Mouse (Mus musculus) adrenal gland, adult 8-10 months (tissue): ENCODE data around the gene Eef1g. TPM values are rescaled to one million over a fixed set of nuclear protein-coding genes. Genes with fewer than 3 reads are reported as not detected.
"Not testable (repeated sequence)": the region's sequence is repeated elsewhere in the genome, so short reads cannot be mapped to it uniquely, and the experiment has no call there.

Experiments
- DNase-seq: peaks from one replicate; pipeline ENCODE4 v3.0.0; 2022
- total RNA-seq, 4 experiments: library from RNA; stranded (reverse); gene quantifications; 2 replicates each; pipeline ENCODE4 v1.2.4; 2022

Eef1g gene
- total RNA-seq, 4 experiments from 2014 or later = 306 to 355 (median 328) TPM

DNA sequence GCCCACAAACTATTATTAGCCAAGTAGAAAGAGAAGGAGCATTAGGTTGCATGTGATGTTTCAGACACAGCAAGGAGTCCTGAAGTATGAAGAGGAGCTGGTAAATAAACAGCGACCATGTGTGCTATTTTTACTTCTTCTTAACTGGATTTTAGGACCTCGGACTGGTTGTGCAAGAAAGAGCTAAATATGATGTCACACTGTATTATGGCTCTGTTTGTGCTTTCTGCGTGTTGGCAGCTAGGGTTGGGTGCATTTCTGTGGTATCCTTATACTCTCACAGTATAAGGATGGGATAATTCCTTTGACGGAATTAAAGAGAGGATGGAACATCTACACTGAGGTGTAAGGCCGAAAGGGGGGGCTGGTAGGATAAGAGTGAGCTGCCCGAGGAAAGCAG lies 21.6 kb upstream of the Eef1g start:
- DNase-seq = no peak

DNA sequence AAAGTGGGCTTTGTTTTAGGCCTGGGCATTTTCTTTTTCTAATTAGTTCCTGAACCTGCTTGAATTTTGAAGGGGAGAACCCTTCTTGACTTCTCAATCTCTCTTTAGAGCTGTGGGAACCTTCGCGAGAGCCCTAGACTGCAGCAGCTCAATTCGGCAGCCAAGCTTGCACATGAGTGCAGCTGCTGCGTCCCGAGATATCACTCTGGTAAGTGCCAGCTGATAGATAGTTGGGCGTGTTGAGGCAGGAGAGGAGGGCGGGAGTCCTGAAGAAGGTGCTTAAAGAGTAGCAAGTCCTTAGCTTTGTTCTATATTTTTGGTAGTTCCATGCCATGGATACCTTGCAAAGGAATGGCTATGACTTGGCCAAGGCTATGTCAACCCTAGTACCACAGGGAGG lies 19.9 kb upstream of the Eef1g start:
- DNase-seq = no peak

DNA sequence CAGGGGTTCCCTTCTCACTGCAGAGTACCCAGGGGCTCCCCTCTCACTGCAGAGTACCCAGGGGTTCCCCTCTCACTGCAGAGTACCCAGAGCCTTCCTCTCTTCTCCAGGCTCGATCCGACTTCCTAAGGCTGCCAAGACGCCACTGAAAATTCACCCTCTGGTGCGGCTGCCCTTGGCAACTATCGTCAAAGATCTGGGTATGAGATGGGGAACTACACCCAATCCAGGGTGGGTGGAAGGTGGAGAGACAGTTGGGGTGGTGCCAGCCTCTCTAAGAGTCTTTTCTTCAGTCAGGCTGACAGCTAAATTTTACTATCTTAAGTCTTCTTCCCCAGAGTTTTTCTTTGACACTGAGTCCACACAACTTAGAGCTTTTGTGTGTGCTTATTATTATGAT lies 16.7 kb upstream of the Eef1g start:
- no peak for DNase-seq

DNA sequence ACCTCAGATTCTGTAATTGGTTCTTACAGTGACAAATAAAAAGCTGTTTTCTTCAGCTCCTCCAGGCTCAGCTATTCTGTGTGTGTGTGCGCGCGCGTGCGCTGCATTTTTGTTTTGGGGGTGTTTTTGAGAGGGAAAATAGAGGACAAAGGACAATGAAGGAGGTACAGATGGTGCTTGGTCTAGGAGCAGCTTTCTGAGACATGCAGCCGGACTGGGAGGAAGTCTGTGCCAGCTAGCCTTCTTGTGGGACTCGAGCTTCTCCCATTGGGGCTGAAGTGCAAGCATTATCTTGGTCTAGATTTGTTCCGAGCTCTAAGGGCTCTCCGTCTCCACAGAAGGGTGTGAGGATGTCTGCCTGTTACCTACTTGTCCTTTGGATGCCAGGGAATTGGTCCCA lies 14.6 kb upstream of the Eef1g start:
- no peak for DNase-seq

DNA sequence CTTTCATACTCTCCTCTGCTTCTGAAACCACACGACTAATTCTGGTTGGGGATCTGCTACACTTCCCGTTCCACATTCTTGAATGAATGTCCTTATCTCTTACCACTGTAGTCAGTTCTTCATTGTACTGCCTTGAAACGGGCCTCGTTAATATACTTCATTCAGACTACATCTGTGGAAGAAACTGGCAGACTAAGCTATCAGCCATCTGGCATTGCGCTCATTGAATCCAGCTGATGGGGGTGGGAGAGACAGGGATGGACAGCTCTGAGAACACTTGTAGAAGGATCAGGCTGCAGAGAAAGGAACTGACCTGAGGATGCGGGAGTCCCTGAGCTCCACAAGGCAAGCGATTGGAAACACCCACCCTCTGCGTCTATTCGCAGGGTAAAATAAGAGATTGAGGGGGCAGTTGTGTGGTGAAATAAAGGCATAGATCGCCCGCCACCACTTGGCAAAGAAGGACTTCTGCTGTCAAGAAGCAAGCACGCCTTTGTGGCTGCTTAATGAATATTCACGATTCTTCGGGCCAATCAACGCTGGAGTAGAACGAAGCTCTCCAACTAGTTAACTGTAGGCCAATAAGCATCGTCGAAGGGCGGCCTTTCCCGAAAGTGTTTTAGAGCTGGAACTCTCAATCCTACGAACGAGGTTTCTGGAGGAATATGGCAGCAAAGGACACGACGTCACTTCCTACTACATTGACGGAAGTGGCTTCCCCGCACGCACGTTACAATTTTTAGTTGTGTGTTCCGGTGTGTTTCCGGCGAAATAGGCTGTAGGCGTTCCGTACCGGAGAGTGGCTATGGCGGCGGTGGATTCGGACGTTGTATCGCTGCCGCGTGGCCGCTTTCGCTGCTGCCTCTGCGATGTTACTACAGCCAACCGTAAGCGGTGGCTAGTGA lies 13.5 kb upstream of the Eef1g start, which contains the start of gene Tut1:
Tut1 (plus strand) TSS at position 713 of the 905 bp plus-strand sequence.
- peak; percentile 92 for DNase-seq

DNA sequence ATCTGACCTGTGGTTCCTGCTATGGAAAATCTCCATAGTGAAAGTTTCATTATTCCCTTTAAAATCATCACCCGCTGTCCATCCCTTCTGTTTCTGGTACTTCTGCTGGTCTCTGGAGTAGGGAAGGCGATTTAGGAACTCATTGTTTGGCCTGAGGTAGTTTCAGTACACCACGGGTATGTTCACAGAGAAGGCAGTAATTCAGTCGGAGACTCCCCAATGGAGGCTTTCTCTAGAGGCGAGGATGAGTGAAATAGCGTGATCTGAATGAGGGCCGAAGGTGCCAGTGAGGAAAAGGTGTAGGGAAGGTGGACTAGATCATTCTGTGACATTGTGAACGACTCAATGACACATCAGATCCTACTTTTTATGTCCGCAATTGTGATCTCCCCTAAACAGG lies 12.7 kb upstream of the Eef1g start:
- no peak for DNase-seq

DNA sequence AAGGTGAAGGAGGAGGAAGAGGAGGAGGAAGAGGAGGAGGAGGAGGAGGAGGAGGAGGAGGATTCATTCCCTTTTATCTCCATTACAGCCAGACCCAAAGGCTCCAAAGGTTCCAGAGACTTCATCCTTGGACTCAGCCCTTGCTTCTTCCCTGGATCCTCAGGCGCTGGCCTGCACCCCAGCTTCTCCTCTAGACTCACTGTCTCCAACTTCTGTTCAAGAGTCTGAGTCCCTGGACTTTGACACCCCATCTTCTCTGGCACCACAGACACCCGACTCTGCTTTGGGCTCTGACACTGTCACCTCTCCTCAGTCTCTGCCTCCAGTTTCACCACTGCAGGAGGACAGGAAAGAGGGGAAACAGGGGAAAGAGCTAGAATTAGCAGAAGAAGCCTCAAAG lies 4.6 kb upstream of the Eef1g start:
- no peak for DNase-seq

DNA sequence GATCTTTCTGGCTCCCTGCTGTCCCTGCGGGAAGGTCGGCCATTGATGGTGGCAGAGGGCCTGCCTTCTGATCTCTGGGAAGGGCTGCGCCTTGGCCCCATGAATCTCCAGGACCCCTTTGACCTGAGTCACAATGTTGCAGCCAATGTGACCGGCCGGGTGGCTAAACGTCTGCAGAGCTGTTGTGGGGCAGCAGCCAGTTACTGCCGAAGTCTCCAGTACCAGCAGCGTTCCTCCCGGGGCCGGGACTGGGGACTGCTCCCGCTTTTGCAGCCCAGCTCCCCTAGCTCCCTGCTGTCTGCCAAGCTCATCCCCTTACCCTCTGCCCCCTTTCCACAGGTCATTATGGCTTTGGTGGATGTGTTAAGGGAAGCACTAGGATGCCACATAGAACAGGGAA lies 1.8 kb upstream of the Eef1g start:
- no peak for DNase-seq

DNA sequence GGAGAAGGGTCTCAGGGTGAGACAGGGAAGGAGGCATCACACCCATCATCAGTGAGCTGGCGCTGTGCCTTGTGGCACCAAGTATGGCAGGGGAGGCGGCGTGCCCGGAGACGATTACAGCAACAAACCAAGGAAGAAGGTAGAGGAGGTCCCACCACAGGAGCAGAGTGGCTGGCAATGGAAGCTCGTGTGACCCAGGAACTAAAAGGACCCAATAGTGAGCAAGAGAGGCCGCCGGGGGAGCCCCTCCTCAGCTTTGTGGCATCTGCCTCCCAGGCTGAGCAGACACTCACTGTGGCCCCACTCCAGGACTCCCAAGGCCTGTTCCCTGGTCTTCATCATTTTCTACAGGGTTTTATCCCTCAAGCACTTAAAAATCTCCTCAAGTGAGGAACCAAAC lies 1.1 kb upstream of the Eef1g start:
- no peak for DNase-seq

DNA sequence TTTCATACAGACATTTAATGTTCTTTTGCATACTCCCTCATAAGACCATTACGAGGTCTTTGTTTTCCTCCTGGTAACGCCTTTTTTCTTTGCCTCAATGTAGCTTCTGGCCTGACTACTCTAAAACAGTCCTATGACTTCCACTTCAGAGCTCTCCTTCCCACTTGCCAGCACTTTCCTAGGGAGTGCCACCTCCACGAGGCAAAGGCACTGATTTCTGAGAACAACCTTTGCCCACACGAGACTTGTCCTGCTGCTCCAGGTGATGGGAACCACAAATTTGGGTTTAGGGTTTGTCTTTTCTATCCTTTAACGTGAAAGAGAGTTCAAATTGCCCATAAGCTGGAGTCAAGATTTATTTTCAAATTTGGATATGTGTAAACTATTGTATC lies 647 bp upstream of the Eef1g start:
- no peak for DNase-seq

DNA sequence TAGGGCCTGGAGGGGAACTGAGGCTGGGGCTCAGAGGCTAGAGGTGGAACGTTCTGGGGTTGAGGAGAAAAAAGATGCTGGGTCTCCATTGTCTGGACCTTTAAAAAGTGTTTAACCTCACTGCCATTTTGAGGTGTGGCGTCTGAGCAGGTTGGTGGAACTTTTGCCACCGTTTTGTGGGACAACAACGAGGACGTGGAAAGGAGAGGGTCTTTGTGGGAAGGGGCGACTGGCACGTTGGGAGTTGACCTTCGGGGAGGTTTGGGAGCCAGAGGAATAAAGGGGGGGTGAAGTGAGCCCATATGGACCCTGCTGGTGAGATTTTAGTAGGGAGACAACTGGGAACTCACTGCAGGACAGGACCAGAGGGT lies 517 bp downstream of the Eef1g start:
- DNase-seq = no peak

DNA sequence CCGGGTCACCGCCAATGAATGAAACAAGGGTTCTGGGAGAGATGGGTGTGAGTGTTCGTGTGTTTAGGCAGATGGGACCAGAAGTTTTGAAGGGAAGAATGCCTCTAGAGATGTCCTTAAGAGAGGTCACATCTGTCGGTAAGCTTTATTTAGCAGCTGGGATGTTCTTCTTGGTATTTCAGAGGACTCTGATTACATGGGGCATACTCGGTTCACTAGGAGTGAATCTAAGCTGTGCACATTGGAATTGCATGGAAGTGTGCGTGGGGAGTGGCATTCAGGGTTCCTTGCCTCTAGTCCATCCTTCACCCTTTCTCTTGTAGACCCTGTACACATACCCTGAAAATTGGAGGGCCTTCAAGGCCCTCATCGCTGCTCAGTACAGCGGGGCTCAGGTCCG lies 1.1 kb downstream of the Eef1g start:
- DNase-seq = no peak

DNA sequence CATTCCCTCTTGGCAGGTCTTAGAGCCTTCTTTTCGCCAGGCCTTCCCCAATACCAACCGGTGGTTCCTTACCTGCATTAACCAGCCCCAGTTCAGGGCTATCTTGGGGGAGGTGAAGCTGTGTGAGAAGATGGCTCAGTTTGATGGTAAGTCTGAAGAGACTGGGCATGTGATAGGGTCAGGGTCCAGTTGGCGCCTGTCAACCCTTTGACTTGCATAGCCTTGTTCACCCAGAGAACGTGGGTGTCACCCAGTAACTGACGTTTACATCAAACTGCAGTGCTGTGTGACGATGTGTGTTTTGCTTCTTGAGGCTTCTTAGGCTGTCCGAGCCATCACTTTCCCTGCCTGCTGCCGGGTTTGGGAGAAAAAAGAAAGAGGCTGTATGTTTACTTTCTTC lies 5.7 kb downstream of the Eef1g start:
- not testable (repeated sequence) for DNase-seq

DNA sequence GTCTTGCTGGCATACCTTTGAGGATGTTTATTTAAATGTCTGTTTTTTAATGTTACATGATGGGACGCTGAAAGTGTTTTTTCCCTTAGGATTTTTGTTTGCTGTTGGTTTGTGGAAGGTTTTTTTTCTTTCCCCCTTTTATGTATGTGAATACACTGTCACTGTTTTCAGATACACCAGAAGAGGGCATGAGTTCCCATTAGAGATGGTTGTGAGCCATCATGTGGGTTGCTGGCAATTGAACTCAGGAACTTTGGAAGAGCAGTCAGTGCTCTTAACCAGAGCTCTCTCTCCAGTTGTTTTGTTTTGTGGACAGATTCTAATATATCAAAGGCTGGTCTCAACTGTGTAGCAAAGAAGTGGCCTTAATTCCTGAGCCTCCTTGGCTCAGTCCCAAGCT lies 7.8 kb downstream of the Eef1g start:
- DNase-seq = no peak

DNA sequence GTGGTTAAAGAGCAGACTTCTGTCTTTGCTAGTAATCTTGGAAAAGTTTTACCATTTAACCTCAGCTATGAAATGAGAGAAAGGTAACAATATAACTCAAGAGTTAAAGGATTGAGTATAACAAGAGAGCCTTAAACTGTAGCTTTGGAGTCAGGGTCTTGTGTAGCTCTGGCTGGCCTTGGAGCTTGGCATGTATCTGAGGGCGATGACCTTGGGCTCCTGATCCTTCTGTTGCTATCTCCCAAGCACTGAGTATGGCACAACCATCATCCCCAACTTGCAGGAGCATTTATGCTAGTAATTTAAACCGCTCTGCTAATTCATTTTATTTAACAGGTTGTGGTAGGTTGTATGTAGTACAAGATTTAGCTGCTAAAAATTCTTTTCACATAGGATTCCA lies 8.7 kb downstream of the Eef1g start:
- no peak for DNase-seq

DNA sequence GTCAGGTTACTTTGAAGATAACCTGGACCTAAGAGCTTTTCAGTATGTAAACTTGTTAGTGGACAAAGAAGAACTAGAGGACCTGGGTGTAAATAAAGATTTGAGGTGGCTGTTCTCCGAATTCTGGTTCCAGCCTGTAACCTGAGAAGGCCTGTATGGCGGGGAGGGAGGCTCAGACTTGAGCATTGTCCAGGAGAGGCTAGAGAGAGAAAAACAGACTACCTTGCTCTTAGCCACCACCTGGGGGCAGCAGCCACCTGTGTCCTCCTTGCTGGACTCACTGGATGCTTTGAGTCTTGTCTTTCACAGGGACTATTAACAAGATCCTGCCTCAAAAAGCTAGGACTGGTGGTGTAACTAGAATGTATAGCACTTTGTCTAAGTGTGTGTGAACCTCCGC lies 9.7 kb downstream of the Eef1g start:
- DNase-seq = no peak

DNA sequence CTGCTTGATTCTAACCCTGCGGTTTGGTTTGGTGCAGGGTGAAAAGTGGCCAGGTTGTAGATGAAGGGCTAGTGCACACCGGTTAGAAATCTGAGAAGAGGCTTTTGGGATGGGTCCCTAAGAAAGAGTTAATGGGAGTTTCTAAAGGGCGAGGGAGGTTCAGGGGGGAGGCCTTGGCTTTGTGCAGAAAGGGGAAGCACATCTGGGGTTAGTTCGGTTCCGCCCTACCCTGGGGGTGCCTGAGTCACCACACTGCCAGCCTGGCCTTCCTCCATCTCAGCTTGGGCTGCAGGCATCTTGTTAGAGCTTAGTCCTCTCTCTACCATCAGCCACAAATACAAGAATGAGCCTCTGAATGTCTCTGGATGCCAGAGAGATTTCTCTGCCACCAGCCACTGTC lies 13.9 kb downstream of the Eef1g start:
- no peak for DNase-seq

DNA sequence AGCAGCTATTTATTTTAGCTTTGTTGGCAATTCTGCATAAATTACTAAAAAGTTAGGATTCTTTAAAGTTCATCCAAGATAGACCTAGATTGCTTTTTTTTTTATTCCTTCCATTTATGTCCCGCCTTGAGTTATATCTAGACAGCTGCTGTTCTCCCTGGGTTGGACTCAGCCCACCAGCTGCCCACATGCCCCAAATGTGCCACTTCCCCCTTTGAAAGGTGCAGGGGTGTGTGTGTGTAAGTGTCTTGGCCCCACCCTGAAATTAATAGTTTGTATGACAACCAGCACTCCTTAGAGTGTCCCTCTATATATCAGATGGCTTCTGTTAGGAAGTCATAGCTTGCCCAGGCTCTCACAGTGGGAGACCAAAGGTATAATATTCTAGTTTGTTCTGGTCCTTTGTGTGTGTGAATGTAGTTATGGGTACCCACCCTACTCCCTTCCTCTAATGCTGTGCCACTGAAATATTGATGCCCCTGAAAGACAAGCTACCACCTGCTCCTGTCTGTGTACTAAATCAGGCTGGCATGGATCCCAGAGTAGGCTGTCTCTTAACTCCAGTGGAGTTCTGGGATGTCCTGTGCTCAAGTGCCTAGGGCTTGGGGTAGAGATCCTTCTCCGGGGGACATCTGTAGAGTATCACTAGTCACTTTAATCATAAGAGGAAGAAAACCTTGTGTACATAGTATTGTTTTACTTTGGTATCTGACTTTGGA lies 14.8 kb downstream of the Eef1g start:
- DNase-seq = no peak

DNA sequence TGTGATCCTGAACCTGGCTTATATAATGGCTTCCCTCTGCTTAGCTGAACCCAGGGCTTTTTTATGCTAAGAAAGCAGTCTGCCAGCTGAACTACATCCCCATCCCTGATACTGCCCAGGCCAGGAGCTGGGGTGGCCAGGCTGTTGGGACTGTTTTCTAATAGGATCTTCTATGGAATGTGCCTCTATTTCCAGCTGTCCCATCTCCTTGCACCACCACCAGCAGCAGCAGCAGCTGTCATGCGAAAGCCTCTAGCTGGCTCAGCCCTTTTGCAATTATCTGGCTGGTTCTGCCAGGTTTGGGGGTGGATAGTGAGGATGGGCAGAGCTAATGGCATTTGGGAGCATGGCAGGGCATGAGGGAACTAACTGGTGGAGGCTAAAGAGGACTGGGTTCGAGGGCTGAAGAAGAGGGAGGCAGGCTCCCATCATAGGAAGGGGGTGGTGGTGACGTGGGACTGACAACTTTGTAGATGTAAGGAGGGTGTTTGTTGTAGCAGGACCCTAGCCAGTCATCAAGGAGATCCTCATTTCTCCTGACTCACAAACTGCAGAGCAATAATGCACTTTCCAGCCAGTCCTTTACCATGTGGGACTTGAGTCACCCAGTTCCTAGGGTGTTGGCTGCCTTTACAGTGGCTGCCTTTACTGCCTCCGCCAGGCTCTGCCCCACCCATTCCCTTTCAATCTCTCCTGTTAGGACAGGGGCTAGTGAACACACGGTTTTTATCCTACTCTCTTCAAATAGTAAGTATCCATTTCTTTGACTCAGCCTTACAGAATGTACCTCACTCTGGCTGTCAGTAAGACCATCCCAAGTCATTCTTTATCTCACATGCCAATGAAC lies 15.7 kb downstream of the Eef1g start:
- no peak for DNase-seq

DNA sequence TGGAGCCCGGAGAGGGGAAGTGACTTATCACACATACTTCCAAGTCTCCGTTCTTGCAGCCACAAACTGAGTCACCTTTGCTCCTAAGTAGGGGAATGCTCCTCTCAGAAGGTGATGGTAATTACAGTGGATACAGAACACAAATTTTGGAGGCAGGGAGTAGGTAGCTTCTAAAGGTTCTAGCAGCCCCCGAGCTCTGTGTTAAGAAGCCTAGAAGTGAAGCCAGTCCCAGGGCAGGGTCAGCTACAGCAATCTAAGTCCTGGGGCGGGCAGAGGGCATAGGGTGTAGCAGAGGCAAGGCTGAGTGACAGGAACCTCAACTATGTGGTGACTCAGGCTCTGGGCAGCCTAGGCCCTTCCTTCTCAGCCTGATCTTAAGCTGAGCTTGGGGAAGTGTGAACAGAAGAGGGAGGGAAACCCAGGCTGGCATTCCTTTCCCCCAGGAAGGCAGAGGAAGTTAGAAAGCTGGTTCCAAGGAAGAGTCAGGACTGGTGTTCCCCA lies 16.4 kb downstream of the Eef1g start:
- DNase-seq = peak; percentile 58

DNA sequence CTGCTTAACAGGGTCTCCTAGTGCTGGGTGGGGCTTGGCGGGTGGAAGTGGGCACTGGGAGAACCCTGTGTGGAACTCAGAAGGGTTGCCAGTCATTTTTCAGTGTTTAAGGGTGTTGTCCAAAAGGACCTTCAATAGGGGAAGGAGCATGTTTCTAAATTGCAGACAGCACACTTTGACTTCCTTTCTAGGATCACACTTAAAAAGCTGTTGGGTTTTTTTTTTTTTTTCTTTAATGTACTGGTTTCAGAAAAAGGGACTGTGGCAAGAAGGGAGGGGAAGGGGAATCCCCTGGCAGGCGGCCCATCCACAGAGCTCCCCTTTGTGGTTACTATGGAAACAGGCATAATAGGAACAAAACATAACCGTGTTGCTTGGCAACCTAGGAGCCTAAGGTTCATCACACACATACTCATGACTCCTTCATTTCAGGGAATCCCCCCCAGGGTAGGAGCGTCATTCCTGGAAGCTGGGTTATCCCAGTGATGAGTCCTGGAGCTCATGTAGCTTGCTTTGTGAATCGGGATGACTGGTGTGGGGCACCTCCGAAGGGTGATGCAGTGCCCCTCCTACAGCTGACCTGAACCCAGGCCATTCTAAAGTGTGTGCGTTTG lies 17.5 kb downstream of the Eef1g start:
- DNase-seq = peak; percentile 51

DNA sequence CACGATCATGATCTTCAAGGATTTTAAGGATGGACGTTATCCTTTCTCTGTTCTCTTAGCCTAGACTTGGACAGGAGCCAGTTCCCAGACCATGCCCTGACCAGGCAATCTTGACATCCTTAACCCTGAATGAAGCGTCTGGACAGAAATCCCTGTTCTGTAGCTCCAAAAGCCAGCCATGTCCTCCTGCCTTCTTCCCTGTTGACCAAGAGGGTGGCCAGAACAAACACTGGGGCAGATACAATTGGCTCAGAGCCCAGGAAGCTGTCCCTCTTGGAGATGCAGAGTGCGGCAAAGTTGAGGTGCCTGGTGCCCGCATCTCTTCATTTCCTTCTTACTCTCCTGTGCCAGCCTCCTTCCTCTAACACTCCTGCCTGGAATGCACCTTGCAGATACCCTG lies 19.1 kb downstream of the Eef1g start:
- no peak for DNase-seq
